Mouse (Mus musculus) T-helper 1 cell (primary cell): ENCODE measurements at regions not wholly inside any gene's neighbourhood (a gene's known extent, or its start where the extent isn't known, plus 50 kb on each side); places are given as distances from the start of the nearest gene placed in this dataset.

Experiments used
- in situ Hi-C: fragments of 300-600 bp; cut with MboI, MseI; formaldehyde crosslinking; loops from one replicate; pipeline ENCODE4 v1.15.1; 2025; ENCODE audit warnings: high pct_unique_total_duplicates

DNA sequence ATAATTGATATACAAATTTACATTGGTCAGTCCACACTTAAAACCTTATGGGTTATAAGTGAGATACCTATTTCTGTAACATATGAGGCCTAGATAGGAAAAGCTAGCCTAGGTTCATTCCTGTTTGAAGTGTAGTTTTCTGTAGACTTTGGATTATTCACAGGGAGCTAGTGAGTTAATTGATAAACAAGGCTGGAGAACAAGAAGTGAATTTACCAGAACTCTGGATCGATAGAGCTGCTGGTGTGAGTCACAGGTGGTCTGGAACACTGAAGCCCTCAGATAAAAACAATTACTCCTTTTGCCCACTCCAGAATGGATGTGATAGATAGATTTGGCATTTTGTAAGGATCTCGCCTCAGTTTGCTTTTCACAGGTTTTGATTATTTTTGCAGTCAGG, 62.0 kb upstream of the Rtl1 start:
- in situ Hi-C loops = no loop called here

GRCm38 (mm10) chr12:109674766-109675165, 74.6 kb upstream of the Rtl1 start:
- in situ Hi-C loops = no loop called here

DNA sequence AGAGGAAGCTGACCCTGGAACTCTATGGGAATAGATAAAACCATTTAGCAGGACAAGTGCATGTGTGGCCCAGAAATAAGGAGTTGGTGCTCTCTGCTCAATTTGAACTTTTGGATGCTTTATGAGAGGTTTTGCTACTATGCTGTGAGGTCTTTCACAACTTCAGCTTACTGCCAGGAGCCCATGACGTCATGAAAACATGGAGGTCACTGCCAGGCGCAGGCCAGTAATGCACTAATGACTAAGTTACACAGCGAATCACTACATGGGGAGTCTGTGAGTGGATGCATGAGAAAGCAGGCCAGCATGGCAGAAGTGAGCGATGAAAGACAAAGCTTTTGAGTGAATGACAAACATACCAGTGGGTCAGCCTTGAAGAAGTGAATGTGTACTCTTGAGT, 93.9 kb upstream of the Rtl1 start:
- in situ Hi-C loops = no loop called here

GRCm38 (mm10) chr12:109694801-109695430, 94.8 kb upstream of the Rtl1 start:
- in situ Hi-C loops = no loop called here

- in situ Hi-C loops = no loop called here
Measured at GRCm38 (mm10) chr12:109706820-109707219, 106.7 kb upstream of the Rtl1 start.

DNA sequence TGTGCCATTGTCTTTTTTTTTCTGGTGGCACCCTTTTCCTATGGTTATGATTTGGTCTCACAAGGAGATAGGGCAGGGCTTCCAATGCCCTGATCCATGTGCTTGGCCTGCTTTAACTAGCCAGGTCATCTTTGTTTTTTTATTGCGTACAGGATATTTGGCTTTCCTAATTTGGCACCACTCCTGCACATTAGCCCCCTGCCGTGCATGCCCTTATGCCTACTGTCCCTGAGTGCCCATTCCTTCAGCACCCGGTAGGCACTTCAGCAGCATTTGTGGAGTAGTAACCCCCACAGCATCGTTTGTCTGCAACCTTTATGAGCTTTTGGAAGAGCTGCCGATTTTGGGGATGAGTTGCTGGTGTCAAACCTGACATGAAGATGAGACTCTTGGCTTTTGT, 109.5 kb upstream of the Rtl1 start:
- in situ Hi-C loops = no loop called here

GRCm38 (mm10) chr12:109711392-109711791, 111.3 kb upstream of the Rtl1 start:
- in situ Hi-C loops = no loop called here

DNA sequence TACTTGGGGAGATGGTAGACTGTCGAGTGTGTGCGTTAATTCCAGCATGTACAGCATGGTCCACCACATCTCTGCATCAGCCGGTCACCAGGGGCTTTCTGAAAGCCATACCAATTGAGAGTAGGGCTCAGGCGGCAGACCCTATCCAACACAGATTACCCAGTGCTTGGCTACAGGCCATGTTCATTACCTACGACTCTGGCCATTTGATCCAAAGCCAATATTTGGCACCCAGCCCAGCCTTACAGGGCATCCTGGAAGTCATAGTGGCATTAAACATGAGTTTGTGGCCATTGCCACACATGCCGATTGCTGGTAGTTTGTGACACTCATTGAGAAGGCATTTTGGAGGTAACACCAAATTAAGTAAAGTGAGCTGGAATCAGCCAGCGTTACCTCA, 111.8 kb upstream of the Rtl1 start:
- in situ Hi-C loops = no loop called here

GRCm38 (mm10) chr12:109712386-109712785, 112.3 kb upstream of the Rtl1 start:
- in situ Hi-C loops = no loop called here

GRCm38 (mm10) chr12:109713041-109713440, 112.9 kb upstream of the Rtl1 start:
- in situ Hi-C loops = no loop called here

DNA sequence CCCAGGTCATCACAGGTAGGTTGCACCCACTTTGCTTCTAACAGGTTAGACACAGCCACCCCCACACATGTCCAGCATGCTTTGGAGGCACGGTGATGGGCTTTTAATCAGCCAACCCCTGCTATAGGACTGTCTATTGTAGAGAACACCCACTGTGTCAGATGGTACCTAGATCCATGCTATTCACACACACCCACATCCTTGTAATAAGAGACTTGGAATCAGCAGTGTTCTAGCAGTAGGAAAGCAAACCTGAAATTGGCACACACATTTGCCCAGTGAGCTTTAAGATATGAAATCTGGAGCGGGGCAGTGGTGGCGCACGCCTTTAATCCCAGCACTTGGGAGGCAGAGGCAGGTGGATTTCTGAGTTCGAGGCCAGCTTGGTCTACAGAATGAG, 113.9 kb upstream of the Rtl1 start:
- in situ Hi-C loops = no loop called here

GRCm38 (mm10) chr12:109716991-109717390, 116.9 kb upstream of the Rtl1 start:
- in situ Hi-C loops = loop anchor here (5.0 kb wide), 1 partner anchor 435 kb away; no protein-coding TSS in a partner anchor

GRCm38 (mm10) chr12:109718036-109718435, 117.9 kb upstream of the Rtl1 start:
- in situ Hi-C loops = loop anchor here (5.0 kb wide), 1 partner anchor 434 kb away; no protein-coding TSS in a partner anchor

- in situ Hi-C loops = no loop called here
Measured at GRCm38 (mm10) chr12:109738201-109738600, 138.1 kb upstream of the Rtl1 start.

GRCm38 (mm10) chr12:109738911-109739310, 138.8 kb upstream of the Rtl1 start:
- in situ Hi-C loops = no loop called here

DNA sequence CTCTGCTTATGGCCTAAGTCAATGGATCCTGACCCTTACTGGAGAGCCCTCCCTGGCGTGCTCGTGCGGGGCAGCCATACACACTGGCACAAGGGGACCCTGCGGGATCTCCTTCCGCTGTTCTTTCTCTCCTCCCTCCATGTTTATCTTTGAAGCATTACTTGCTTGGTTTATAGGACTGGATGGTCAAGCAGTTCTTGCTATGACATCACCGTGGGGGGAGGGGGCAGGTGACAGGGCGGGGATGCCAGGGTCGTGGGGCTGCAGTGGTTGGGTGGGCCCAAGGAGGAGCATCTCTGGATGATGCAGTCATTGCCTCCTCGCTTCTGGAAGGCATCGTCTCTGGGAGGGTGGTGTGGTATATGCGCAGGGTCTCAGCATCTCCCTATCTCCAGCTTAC, 142.4 kb upstream of the Rtl1 start:
- in situ Hi-C loops = no loop called here

DNA sequence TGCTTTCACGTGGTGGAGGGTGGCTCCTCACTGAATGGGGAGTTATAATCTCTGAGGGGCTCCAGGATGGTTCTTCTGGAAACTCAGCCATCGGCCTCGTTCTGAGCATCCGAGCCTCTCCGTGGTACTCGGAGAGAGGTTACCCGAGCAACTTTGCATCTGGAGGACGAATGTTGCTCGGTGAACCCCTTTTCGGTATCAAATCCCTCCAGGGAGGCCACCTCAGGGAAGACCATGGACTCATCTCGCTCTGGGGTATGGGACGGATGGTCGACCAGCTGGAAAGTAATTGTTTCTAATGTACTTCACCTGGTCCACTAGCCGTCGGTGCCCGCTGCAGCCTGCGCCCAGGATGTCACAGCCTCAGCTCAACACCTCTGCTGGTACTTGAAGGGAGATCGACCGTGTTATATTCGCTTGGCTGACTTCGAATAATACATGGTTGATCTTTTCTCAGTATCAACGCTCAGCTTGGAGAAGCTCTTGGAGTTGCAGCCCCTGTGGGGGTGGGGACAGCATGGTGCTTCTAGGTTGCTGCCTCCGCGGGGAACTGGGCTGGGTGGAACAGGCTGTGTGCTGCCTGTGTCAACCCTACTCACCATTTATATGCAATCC, 143.0 kb upstream of the Rtl1 start:
- in situ Hi-C loops = no loop called here

DNA sequence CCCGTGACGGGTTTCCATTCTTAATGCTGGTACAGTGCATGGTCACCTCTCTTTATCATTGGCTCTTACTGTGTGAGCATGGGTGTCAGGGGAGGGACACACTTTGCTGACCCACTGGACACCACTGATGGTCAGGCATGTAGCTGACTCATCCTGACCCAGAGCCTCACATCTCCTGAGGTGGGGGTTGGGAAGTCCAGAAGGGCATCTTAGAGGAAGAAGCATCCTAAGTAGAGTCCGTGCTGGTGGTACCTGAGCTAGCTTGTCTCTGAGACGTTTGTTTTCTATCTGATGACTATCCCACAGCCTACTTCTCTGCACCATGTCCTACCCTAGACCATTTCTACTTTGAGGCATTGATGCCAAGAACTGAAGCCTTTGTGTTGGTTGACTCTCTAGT, 144.1 kb upstream of the Rtl1 start:
- in situ Hi-C loops = no loop called here

- in situ Hi-C loops = no loop called here
Measured at GRCm38 (mm10) chr12:109745731-109746484, 145.8 kb upstream of the Rtl1 start.

DNA sequence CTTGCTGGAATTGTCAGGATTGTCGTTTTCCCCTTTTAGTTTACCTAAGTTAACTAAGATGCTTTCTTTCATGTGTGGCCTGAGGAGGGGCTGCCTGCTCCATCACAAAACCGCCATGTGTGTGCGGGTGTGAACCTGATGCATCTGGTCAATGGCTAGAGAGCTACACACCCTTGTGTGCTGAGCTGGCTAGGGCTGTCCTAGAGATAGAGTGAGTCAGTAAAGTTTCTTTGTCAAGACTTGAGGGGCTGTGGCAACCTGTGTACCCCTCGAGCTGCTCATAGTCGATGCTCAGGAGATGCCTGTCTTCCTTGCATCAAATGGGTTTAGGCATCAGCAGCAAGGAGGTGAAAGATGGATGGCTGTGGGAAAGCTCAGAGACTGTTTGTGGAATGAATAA, 147.1 kb upstream of the Rtl1 start:
- in situ Hi-C loops = no loop called here

DNA sequence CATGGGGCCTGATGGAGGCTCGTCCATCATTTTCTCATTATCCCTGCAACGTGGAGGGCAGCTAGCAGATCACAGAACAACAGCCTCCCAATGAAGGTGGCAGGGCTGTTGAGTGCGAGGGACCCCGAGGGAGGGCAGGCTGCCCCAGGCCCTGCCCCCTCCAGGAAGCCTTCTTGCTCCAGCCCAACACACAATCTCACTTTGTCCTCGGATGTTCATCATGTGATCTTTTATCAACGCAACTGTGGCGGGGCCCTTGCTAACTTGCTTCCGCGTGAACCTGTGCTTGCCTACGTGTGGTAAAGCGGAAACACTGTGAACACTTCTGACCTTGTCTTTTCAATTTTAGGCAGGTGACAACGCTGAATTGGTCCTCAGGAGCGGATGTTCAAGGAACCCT, 147.6 kb upstream of the Rtl1 start:
- in situ Hi-C loops = no loop called here

GRCm38 (mm10) chr12:109748326-109749059, 148.4 kb upstream of the Rtl1 start:
- in situ Hi-C loops = no loop called here
